Mouse (Mus musculus) limb, embryonic 12.5 days (tissue): ENCODE results near the gene Gm13691. TPM values are rescaled to one million over a fixed set of nuclear protein-coding genes. Genes with fewer than 3 reads are reported as not detected.
"Not testable (repeated sequence)": the region's sequence is repeated elsewhere in the genome, so short reads cannot be mapped to it uniquely, and the experiment has no call there.

Experiments
- ATAC-seq: fragments of 200-750 bp; cut with Nextera tagmentation; 2 replicates; pipeline ENCODE4 v1.8.0; 2017; ENCODE audit warnings: low read depth, moderate TSS enrichment; ENCODE audit not compliant: insufficient number of reproducible peaks, insufficient read depth, low FRiP score, low TSS enrichment
- H3K27ac ChIP-seq: fragments of 300-500 bp; sonication (generic); 2 replicates; pipeline ENCODE4 v1.5.1; 2016; ENCODE audit warnings: mild to moderate bottlenecking, moderate library complexity
- H3K27me3 ChIP-seq: fragments of 300-500 bp; sonication (generic); 2 replicates; pipeline ENCODE4 v1.6.1; 2016; ENCODE audit warnings: mild to moderate bottlenecking, moderate library complexity
- H3K36me3 ChIP-seq: fragments of 300-500 bp; sonication (generic); 2 replicates; pipeline ENCODE4 v1.6.1; 2016; ENCODE audit warnings: mild to moderate bottlenecking, moderate library complexity
- H3K4me1 ChIP-seq: fragments of 300-500 bp; sonication (generic); replicated peaks from 2 replicates; pipeline ENCODE4 v1.6.1; 2016
- H3K4me2 ChIP-seq: fragments of 300-500 bp; sonication (generic); 2 replicates; pipeline ENCODE4 v1.6.1; 2016; ENCODE audit warnings: mild to moderate bottlenecking, moderate library complexity
- H3K4me3 ChIP-seq: fragments of 300-500 bp; sonication (generic); replicated peaks from 2 replicates; pipeline ENCODE4 v1.5.1; 2016; ENCODE audit warnings: mild to moderate bottlenecking
- H3K9ac ChIP-seq: fragments of 300-500 bp; sonication (generic); replicated peaks from 2 replicates; pipeline ENCODE4 v1.6.1; 2016; ENCODE audit warnings: mild to moderate bottlenecking, moderate library complexity
- H3K9me3 ChIP-seq: fragments of 300-500 bp; sonication (generic); 2 replicates; pipeline ENCODE4 v1.6.1; 2016; ENCODE audit warnings: mild to moderate bottlenecking, moderate library complexity
- WGBS: fragments of 180-500 bp; shearing (Covaris S2); methylation state at CpG from one replicate; pipeline ENCODE4 v1.1.7; 2016; 5-methylcytosine and 5-hydroxymethylcytosine counted together
- polyA plus RNA-seq: library from polyadenylated mRNA; unstranded; fragments of >200 nt; fragmentation: Nextera tagmentation; extraction: Ambion mirVana; gene quantifications from 2 replicates; pipeline ENCODE4 v1.2.1, GENCODE M21; 2016

Gm13691 gene
- polyA plus RNA-seq: not detected in 2 replicates

DNA sequence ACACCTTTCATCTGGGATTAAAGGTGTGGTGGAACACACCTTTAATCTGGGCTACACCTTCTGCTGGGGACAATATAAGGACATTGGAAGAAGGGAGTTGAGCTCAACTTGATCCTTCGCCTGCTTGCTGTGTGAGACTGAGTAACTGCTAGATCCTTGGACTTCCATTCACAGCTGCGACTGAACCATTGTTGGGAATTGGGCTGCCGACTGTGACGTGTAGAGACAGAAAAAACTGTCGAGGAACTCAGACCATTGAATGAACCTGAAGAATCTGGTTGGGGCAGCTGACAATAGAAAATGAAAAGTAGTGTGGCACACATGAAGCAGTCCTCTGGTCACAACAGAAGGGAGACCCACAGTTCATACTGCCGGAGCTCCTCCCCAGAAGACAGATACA is at the start of gene Gm13691:
Gene Gm13691, plus strand, starts transcription at position 301 of the 400 bp plus-strand sequence.
- not testable (repeated sequence) for H3K9me3 ChIP-seq, H3K27me3 ChIP-seq, H3K4me3 ChIP-seq, H3K9ac ChIP-seq, H3K36me3 ChIP-seq, ATAC-seq, H3K4me1 ChIP-seq, H3K4me2 ChIP-seq, H3K27ac ChIP-seq
- no CpG with 5 or more reads among the region's 6 CpGs for WGBS

DNA sequence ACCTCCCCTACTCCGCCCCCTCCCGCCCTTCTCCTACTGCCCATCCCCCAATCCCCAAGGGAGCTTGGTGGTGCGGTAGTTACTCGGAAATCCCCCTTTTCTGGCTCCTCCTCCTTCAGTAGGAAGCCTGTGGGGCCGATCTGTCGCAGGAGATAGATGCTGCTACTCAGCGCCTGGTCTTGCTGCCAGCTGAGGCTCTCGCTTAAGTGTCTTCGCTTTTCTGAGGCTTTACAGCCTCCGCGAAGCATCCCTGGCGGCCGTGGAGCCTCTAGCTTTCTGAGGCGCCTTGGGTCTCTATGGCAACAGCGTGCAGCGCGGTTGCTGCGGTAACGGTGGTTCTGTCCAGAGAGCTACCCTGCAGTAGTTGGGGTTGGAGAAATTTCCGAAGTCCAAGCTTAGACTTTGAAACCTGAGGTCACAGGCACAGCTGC is 49.4 kb upstream of the Gm13691 start, which contains the start of gene Zswim2:
Gene Zswim2, minus strand, starts transcription at position 298 of the 431 bp plus-strand sequence.
- Histone ChIP-seq H3K9me3 (no peaks in the 10 kb centered on the region), H3K9ac (0 out of 2 replicates have a peak within 1 kb of the TSS, but pooled peaks have one; percentile 27), H3K27me3 (no peaks in the 10 kb centered on the region), H3K36me3 (no peaks in the 10 kb centered on the region), H3K4me2 (peak within 1 kb of the TSS; percentile 66), H3K4me1 (peaks cover 6% of the 10 kb centered on the region), H3K27ac (no peak within 1 kb of the TSS), H3K4me3 (peak within 1 kb of the TSS; percentile 33)
- WGBS: 1% methylated on average over 20 of the region's 20 CpGs
- peak; percentile 86 for ATAC-seq

DNA sequence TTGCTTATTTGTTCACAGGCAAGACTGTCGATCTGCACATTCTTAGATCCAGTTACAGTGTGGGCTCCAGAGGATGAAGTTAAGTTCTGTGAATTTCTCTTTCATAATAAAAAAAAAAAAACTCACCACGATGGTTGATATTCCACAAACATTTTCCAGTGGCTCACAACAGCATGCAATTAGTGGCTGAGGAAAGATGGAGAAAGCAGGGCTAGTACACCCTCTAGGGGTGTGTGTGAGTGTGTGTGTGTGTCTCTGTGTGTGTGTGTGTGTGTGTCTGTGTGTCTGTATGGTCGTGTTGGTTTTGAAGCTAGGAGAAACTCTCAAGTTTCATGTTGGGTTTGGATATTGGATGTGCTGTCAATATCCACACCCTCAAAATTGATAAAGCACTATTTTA is 49.0 kb upstream of the Gm13691 start:
- no peaks in the 10 kb centered on the region for H3K36me3 ChIP-seq
- H3K27me3 ChIP-seq: no peaks in the 10 kb centered on the region
- no peak overlapping the region for H3K27ac ChIP-seq
- H3K4me1 ChIP-seq: peaks cover 6% of the 10 kb centered on the region
- no peak overlapping the region for H3K4me3 ChIP-seq
- H3K4me2 ChIP-seq: peak overlapping the region; percentile 66
- ATAC-seq: no peak
- no peaks in the 10 kb centered on the region for H3K9me3 ChIP-seq
- WGBS: 37% methylated on average over 3 of the region's 3 CpGs
- no peak overlapping the region for H3K9ac ChIP-seq

DNA sequence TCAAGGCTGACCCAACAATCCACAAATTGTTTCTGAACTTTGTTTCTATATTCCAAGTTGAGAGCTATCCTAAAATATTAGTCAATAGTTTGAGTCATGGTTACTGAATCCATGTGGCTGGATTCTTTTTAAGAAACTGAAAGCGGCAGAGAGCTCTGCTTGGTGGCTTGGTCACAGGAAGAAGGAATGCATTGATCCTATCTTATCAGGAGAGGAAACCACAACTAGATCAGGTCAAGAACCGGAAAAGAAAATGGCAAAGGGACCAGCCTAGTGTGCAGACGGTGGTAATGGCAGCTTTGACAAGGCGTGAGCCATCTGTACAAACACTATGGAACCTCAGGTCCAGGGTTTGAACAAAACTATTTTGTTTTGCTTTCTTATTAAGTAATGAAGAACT is 48.6 kb upstream of the Gm13691 start:
- WGBS: 79% methylated on average over 4 of the region's 4 CpGs
- Histone ChIP-seq H3K4me1 (peaks cover 6% of the 10 kb centered on the region), H3K36me3 (no peaks in the 10 kb centered on the region), H3K4me2 (no peak overlapping the region), H3K27ac (no peak overlapping the region), H3K9me3 (no peaks in the 10 kb centered on the region), H3K9ac (no peak overlapping the region), H3K4me3 (no peak overlapping the region), H3K27me3 (no peaks in the 10 kb centered on the region)
- ATAC-seq: no peak

DNA sequence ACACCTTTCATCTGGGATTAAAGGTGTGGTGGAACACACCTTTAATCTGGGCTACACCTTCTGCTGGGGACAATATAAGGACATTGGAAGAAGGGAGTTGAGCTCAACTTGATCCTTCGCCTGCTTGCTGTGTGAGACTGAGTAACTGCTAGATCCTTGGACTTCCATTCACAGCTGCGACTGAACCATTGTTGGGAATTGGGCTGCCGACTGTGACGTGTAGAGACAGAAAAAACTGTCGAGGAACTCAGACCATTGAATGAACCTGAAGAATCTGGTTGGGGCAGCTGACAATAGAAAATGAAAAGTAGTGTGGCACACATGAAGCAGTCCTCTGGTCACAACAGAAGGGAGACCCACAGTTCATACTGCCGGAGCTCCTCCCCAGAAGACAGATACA is 35.0 kb upstream of the Gm13691 start, which contains the start of gene Gm13698:
Gene Gm13698, plus strand, starts transcription at position 301 of the 400 bp plus-strand sequence.
- not testable (repeated sequence) for H3K27me3 ChIP-seq, H3K9me3 ChIP-seq, ATAC-seq, H3K27ac ChIP-seq, H3K4me3 ChIP-seq, H3K4me2 ChIP-seq, H3K4me1 ChIP-seq, H3K9ac ChIP-seq, H3K36me3 ChIP-seq
- WGBS: no CpG with 5 or more reads among the region's 6 CpGs

GRCm38 (mm10) chr2:83961203-83961602 is 29.1 kb upstream of the Gm13691 start, which contains the start of gene Gm13693:
Gene Gm13693 (plus strand): TSS chr2:83961503.
- not testable (repeated sequence) for H3K4me2 ChIP-seq, H3K27ac ChIP-seq, H3K9me3 ChIP-seq, H3K9ac ChIP-seq, H3K27me3 ChIP-seq, H3K4me1 ChIP-seq, ATAC-seq, H3K36me3 ChIP-seq, H3K4me3 ChIP-seq
- no CpG with 5 or more reads among the region's 6 CpGs for WGBS

DNA sequence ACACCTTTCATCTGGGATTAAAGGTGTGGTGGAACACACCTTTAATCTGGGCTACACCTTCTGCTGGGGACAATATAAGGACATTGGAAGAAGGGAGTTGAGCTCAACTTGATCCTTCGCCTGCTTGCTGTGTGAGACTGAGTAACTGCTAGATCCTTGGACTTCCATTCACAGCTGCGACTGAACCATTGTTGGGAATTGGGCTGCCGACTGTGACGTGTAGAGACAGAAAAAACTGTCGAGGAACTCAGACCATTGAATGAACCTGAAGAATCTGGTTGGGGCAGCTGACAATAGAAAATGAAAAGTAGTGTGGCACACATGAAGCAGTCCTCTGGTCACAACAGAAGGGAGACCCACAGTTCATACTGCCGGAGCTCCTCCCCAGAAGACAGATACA is 23.3 kb upstream of the Gm13691 start, which contains the start of gene Gm13695:
Gene Gm13695, plus strand, starts transcription at position 301 of the 400 bp plus-strand sequence.
- not testable (repeated sequence) for H3K4me1 ChIP-seq, H3K36me3 ChIP-seq, H3K9ac ChIP-seq, H3K4me2 ChIP-seq, H3K27ac ChIP-seq, H3K27me3 ChIP-seq, H3K4me3 ChIP-seq, H3K9me3 ChIP-seq, ATAC-seq
- no CpG with 5 or more reads among the region's 6 CpGs for WGBS

DNA sequence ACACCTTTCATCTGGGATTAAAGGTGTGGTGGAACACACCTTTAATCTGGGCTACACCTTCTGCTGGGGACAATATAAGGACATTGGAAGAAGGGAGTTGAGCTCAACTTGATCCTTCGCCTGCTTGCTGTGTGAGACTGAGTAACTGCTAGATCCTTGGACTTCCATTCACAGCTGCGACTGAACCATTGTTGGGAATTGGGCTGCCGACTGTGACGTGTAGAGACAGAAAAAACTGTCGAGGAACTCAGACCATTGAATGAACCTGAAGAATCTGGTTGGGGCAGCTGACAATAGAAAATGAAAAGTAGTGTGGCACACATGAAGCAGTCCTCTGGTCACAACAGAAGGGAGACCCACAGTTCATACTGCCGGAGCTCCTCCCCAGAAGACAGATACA is 17.5 kb upstream of the Gm13691 start, which contains the start of gene Gm13696:
Gene Gm13696, plus strand, starts transcription at position 301 of the 400 bp plus-strand sequence.
- no CpG with 5 or more reads among the region's 6 CpGs for whole genome bisulfite sequencing
- H3K4me1 ChIP-seq, H3K4me2 ChIP-seq, H3K27ac ChIP-seq, ATAC-seq, H3K4me3 ChIP-seq, H3K9ac ChIP-seq, H3K36me3 ChIP-seq, H3K9me3 ChIP-seq, H3K27me3 ChIP-seq: not testable (repeated sequence)

- not testable (repeated sequence) for H3K4me1 ChIP-seq, H3K9ac ChIP-seq, H3K27me3 ChIP-seq, H3K27ac ChIP-seq, ATAC-seq, H3K9me3 ChIP-seq, H3K4me3 ChIP-seq, H3K4me2 ChIP-seq, H3K36me3 ChIP-seq
- WGBS: no CpG with 5 or more reads among the region's 6 CpGs
Measured at GRCm38 (mm10) chr2:83978633-83979032, 11.7 kb upstream of the Gm13691 start, which contains the start of gene Gm13694. Gene Gm13694 (plus strand): TSS chr2:83978933.

DNA sequence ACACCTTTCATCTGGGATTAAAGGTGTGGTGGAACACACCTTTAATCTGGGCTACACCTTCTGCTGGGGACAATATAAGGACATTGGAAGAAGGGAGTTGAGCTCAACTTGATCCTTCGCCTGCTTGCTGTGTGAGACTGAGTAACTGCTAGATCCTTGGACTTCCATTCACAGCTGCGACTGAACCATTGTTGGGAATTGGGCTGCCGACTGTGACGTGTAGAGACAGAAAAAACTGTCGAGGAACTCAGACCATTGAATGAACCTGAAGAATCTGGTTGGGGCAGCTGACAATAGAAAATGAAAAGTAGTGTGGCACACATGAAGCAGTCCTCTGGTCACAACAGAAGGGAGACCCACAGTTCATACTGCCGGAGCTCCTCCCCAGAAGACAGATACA is 5.9 kb upstream of the Gm13691 start, which contains the start of gene Gm13697:
Gene Gm13697, plus strand, starts transcription at position 301 of the 400 bp plus-strand sequence.
- H3K9ac ChIP-seq, H3K27me3 ChIP-seq, H3K36me3 ChIP-seq, H3K27ac ChIP-seq, H3K9me3 ChIP-seq, H3K4me1 ChIP-seq, H3K4me2 ChIP-seq, ATAC-seq, H3K4me3 ChIP-seq: not testable (repeated sequence)
- no CpG with 5 or more reads among the region's 6 CpGs for WGBS

GRCm38 (mm10) chr2:83993639-83994255 is 3.4 kb downstream of the Gm13691 start:
- not testable (repeated sequence) for H3K36me3 ChIP-seq, H3K27me3 ChIP-seq, H3K4me3 ChIP-seq, H3K27ac ChIP-seq, H3K4me2 ChIP-seq, H3K9ac ChIP-seq, H3K4me1 ChIP-seq, H3K9me3 ChIP-seq, ATAC-seq
- WGBS: 53% methylated on average over 8 of the region's 9 CpGs

- not testable (repeated sequence) for H3K4me2 ChIP-seq, H3K4me1 ChIP-seq, ATAC-seq, H3K27me3 ChIP-seq, H3K9ac ChIP-seq, H3K27ac ChIP-seq, H3K36me3 ChIP-seq, H3K9me3 ChIP-seq, H3K4me3 ChIP-seq
- WGBS: 100% methylated on average over 1 of the region's 3 CpGs
Measured at GRCm38 (mm10) chr2:83994526-83994925, 4.2 kb downstream of the Gm13691 start.
